In genomic region chr11:72082601-72083000, GRCm38 (mm10) we compare ENCODE assay signal across 12 mouse cellular contexts. TPM values are rescaled to one million over a fixed set of nuclear protein-coding genes. Genes with fewer than 3 reads are reported as not detected.
"Had no signal": no experiment of that assay in that cellular context is flagged by ENCODE, and none has a peak within 500 bp of the region (broad histone marks: within the 10 kb centered on the region; RNA-seq: fewer than 3 reads in every experiment).

No protein-coding gene starts in this region.

- H3K36me3 ChIP-seq: limb, embryonic 10.5 days; midbrain, embryonic 12.5 days had no signal

- H3K27me3 ChIP-seq: midbrain, embryonic 12.5 days had no signal

- H3K9ac ChIP-seq: lung, embryonic 14.5 days; midbrain, embryonic 12.5 days had no signal

- H3K4me3 ChIP-seq: left cerebral cortex, adult 2 months; limb, embryonic 10.5 days; midbrain, embryonic 12.5 days had no signal

- ATAC-seq: inflammation-experienced regulatory T-cells, adult 6 months; intestine, postnatal 0 days had no signal

- H3K4me2 ChIP-seq: lung, embryonic 14.5 days; midbrain, embryonic 12.5 days had no signal

- H3K9me3 ChIP-seq: limb, embryonic 10.5 days; midbrain, embryonic 12.5 days had no signal

- DNase-seq: kidney, adult 8-10 months; kidney, postnatal 25 days; lung, embryonic 14.5 days; right cerebral cortex, adult 18-20 months; right cerebral cortex, postnatal 25 days; thymus, postnatal 14 days had no signal

- H3K27ac ChIP-seq: left cerebral cortex, adult 2 months; limb, embryonic 10.5 days; midbrain, embryonic 12.5 days; stomach, postnatal 0 days had no signal

RNA-seq across cellular contexts. Expression of gene Pitpnm3, which starts 53.0 kb away (rescaled TPM):
- polyA plus RNA-seq: inflammation-experienced regulatory T-cells, adult 6 months had no signal
